Mouse (Mus musculus) Patski (cell line): Measurements from ENCODE around the gene Nup35. TPM values are rescaled to one million over a fixed set of nuclear protein-coding genes. Genes with fewer than 3 reads are reported as not detected.

Source experiments
- ATAC-seq: fragments of 100-300 bp; one replicate; pipeline ENCODE4 v1.8.0; 2021
- CTCF ChIA-PET: fragments of 350-600 bp; sonication (Branson Sonifier 250); formaldehyde crosslinking; loops from one replicate; lab custom pipeline; 2022; ENCODE audit warnings: inconsistent platforms; lab: Charles Lee
- POLR2A ChIA-PET: fragments of 350-600 bp; sonication (Branson Sonifier 250); formaldehyde crosslinking; loops from one replicate; lab custom pipeline; 2022; ENCODE audit warnings: antibody characterized with exemption, inconsistent platforms; lab: Charles Lee
- DNase-seq: peaks from one replicate; pipeline ENCODE4 v3.0.0-alpha.2; 2011; ENCODE audit warnings: low read depth, low spot score
- H3K27me3 ChIP-seq: fragments of 371-371 bp; one replicate; pipeline ENCODE4 v1.5.1; 2021
- CTCF ChIP-seq: fragments of 100-300 bp; IDR thresholded peaks from one replicate; pipeline ENCODE4 v1.5.1; 2021
- in situ Hi-C: fragments of 300-500 bp; cut with MboI; formaldehyde crosslinking; loops from 3 replicates; pipeline ENCODE4 v1.11.1; 2018; ENCODE audit warnings: low pct_unique_long_range_greater_than_20kb, mixed read lengths
- polyA plus RNA-seq: library from polyadenylated mRNA; unstranded; gene quantifications from one replicate; pipeline ENCODE4 v1.2.3, GENCODE M21; 2021

The Nup35 gene
- polyA plus RNA-seq, 1 experiment from 2014 or later = 25.0 TPM

- no peaks in the 10 kb centered on the region for H3K27me3 ChIP-seq
- TF ChIP-seq CTCF = no peak
- DNase-seq = peak; percentile 59
- ChIA-PET CTCF (no interaction called here), POLR2A (interaction anchor here (1.1 kb wide), 1 partner anchor 11 kb away, joined by 5 read pairs; no protein-coding TSS in a partner anchor)
- in situ Hi-C loops = no loop called here
- peak; percentile 94 for ATAC-seq
Measured at GRCm38 (mm10) chr2:80638364-80639241, 21.6 kb downstream of the Nup35 start.

DNA sequence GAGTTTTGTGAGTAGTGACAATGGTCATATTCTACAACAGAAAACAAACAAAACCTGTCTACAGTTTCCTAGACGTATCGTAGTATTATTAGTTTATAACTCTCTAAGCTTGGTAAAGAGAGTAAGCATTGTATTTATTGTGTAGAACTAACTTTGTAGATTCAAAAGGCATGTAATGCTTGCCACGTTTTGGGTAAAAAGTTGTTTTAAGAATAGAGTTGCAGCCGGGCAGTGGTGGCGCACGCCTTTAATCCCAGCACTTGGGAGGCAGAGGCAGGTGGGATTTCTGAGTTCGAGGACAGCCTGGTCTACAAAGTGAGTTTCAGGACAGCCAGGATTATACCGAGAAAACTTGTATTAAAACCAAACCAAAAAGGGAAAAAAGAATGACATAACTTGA is 22.4 kb downstream of the Nup35 start:
- in situ Hi-C loops = no loop called here
- peak; percentile 1 for ATAC-seq
- DNase-seq = no peak
- H3K27me3 ChIP-seq = no peaks in the 10 kb centered on the region
- POLR2A ChIA-PET = interaction anchor here (1.1 kb wide), 1 partner anchor 10 kb away, joined by 5 read pairs; no protein-coding TSS in a partner anchor
- CTCF ChIA-PET = no interaction called here
- TF ChIP-seq CTCF = no peak

- ChIA-PET CTCF (no interaction called here), POLR2A (interaction anchor here (1.1 kb wide), 1 partner anchor 9 kb away, joined by 5 read pairs; no protein-coding TSS in a partner anchor)
- ATAC-seq (no peak), DNase-seq (no peak)
- H3K27me3 ChIP-seq = no peaks in the 10 kb centered on the region
- in situ Hi-C loops = no loop called here
- TF ChIP-seq CTCF = no peak
Measured at GRCm38 (mm10) chr2:80639864-80640263, 22.8 kb downstream of the Nup35 start.

DNA sequence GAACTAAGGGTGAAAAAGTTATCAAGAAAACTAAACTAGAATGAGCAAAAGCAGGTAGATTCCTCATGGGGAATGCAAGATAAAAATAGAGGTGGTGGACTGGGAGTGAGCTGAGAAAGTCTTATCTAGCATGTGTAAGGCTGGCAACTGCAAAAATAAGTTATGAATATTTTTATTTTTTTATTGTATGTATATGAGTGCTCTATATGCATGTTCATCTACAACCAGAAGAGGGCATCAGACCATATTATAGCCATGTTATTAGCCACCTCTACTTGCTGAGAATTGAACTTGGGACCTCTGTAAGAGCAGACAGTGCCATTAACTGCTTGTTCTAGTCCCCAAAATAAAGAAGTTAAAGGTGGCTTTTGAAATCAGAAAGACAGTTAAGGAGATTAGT is 44.4 kb downstream of the Nup35 start:
- in situ Hi-C loops = no loop called here
- CTCF ChIA-PET = no interaction called here

GRCm38 (mm10) chr2:80662682-80663081 is 45.6 kb downstream of the Nup35 start:
- DNase-seq = no peak
- TF ChIP-seq CTCF = no peak
- in situ Hi-C loops = no loop called here
- POLR2A ChIA-PET = no interaction called here
- CTCF ChIA-PET = no interaction called here
- H3K27me3 ChIP-seq = no peaks in the 10 kb centered on the region
- ATAC-seq = no peak

More for the DNA sequence above, 44.4 kb downstream of the Nup35 start:
- DNase-seq (no peak), ATAC-seq (no peak)
- H3K27me3 ChIP-seq = no peaks in the 10 kb centered on the region
- peak; percentile 10 for TF ChIP-seq CTCF
- POLR2A ChIA-PET = no interaction called here

DNA sequence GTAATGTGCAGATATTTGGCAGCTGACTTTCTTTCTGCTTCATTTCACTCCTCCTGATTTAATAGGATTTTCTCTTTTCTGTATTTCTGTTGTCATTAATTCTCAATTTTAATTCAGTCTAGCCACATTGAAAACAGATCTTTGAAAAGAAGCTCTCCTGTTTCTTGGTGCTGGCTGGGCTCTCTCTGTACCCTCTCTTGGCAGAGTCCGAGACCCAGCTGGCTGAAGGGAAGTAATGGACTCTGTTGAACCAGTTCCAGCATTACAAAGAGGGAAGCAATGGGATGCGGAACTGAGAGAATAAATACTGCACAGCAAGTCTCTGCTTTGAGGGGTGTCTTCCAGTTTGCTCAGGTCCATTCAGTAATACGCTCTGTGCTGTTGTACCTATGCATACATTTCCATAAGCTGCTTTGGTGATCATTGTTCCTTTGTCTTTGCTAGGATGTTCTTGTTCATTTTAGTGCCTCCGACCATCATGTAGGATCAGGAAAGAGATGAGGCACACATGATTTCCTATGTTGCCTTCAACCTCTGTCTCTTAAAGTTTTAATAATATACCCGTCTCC is 50.4 kb downstream of the Nup35 start:
- ChIA-PET POLR2A (no interaction called here), CTCF (no interaction called here)
- TF ChIP-seq CTCF = no peak
- no peaks in the 10 kb centered on the region for H3K27me3 ChIP-seq
- DNase-seq (no peak), ATAC-seq (no peak)
- in situ Hi-C loops = no loop called here

- ATAC-seq = no peak
- CTCF ChIA-PET = interaction anchor here (1.2 kb wide), 1 partner anchor 15 kb away, joined by 3 read pairs; no protein-coding TSS in a partner anchor
- in situ Hi-C loops = no loop called here
- POLR2A ChIA-PET = no interaction called here
- H3K27me3 ChIP-seq = no peaks in the 10 kb centered on the region
- DNase-seq = no peak
- TF ChIP-seq CTCF = peak; percentile 54
Measured at GRCm38 (mm10) chr2:80669868-80670666, 53.0 kb downstream of the Nup35 start.

DNA sequence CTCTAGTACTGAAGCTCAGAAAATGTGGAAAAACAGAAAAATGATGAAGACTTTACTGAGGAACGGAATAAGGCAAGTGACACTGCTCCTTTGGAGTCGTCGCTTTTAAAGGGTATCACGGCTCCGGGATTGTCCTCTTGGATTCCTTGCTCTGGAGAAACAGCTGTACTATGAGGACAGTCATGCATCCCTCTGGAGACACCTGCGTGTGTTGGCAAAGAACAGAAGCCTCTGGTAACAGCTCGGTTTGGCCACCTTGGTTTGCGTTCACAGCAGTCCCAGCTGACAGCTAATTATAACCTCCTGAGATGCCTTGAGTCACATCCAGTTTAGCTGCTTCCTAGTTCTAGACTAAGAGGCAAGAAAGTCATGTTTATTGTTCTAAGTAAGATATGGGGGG is 61.8 kb downstream of the Nup35 start:
- DNase-seq (no peak), ATAC-seq (no peak)
- ChIA-PET POLR2A (no interaction called here), CTCF (interaction anchor here (1.3 kb wide), 1 partner anchor 10 kb away, joined by 4 read pairs; no protein-coding TSS in a partner anchor)
- no peak for TF ChIP-seq CTCF
- no peaks in the 10 kb centered on the region for H3K27me3 ChIP-seq
- in situ Hi-C loops = no loop called here

- CTCF ChIA-PET = interaction anchor here (1.5 kb wide), 1 partner anchor 8 kb away, joined by 6 read pairs; no protein-coding TSS in a partner anchor
- in situ Hi-C loops = no loop called here
- H3K27me3 ChIP-seq = no peaks in the 10 kb centered on the region
- no peak for ATAC-seq
- POLR2A ChIA-PET = no interaction called here
- DNase-seq = no peak
- no peak for TF ChIP-seq CTCF
Measured at GRCm38 (mm10) chr2:80683727-80684239, 66.7 kb downstream of the Nup35 start.
